Mouse (Mus musculus) ES-CJ7 (cell line): ENCODE measurements around the gene Cdk14.

Source experiments
- DNase-seq: peaks from one replicate; pipeline ENCODE4 v3.0.0; 2011; ENCODE audit warnings: low read depth, low spot score

Cdk14 gene

GRCm38 (mm10) chr5:5092736-5093135 lies 327.4 kb downstream of the Cdk14 start:
- no peak for DNase-seq

- no peak for DNase-seq
These were observed 348.6 kb downstream of the Cdk14 start for GRCm38 (mm10) chr5:5071526-5071925.

- DNase-seq = no peak
These were observed 355.4 kb downstream of the Cdk14 start for GRCm38 (mm10) chr5:5064686-5065085.

- DNase-seq = no peak
These were observed 363.8 kb downstream of the Cdk14 start for GRCm38 (mm10) chr5:5056102-5056883.

- DNase-seq = no peak
These were observed 364.6 kb downstream of the Cdk14 start for GRCm38 (mm10) chr5:5055494-5055893.

- DNase-seq = no peak
These were observed 365.8 kb downstream of the Cdk14 start for GRCm38 (mm10) chr5:5054270-5054669.

GRCm38 (mm10) chr5:5044326-5044725 lies 375.8 kb downstream of the Cdk14 start:
- DNase-seq = no peak

- no peak for DNase-seq
These were observed 377.4 kb downstream of the Cdk14 start for GRCm38 (mm10) chr5:5042735-5043134.

- no peak for DNase-seq
These were observed 378.6 kb downstream of the Cdk14 start for GRCm38 (mm10) chr5:5041480-5041879.

GRCm38 (mm10) chr5:5039700-5040284 lies 380.3 kb downstream of the Cdk14 start:
- no peak for DNase-seq

GRCm38 (mm10) chr5:5033445-5033844 lies 386.7 kb downstream of the Cdk14 start:
- no peak for DNase-seq

GRCm38 (mm10) chr5:5032847-5033246 lies 387.3 kb downstream of the Cdk14 start:
- DNase-seq = no peak

- DNase-seq = no peak
These were observed 387.7 kb downstream of the Cdk14 start for GRCm38 (mm10) chr5:5032446-5032845.

GRCm38 (mm10) chr5:5030431-5030830 lies 389.7 kb downstream of the Cdk14 start:
- no peak for DNase-seq

GRCm38 (mm10) chr5:5018959-5019358 lies 401.2 kb downstream of the Cdk14 start:
- DNase-seq = no peak

GRCm38 (mm10) chr5:5018242-5018641 lies 401.9 kb downstream of the Cdk14 start:
- DNase-seq = no peak

GRCm38 (mm10) chr5:5013783-5014182 lies 406.3 kb downstream of the Cdk14 start:
- no peak for DNase-seq

- no peak for DNase-seq
These were observed 407.4 kb downstream of the Cdk14 start for GRCm38 (mm10) chr5:5012521-5013346.

GRCm38 (mm10) chr5:5008153-5008745 lies 411.9 kb downstream of the Cdk14 start:
- no peak for DNase-seq

GRCm38 (mm10) chr5:5007489-5008152 lies 412.5 kb downstream of the Cdk14 start:
- DNase-seq = no peak

GRCm38 (mm10) chr5:5005633-5006032 lies 414.5 kb downstream of the Cdk14 start:
- no peak for DNase-seq
